Mouse (Mus musculus): ENCODE measurements around the gene C9orf72.

Gene C9orf72

DNA sequence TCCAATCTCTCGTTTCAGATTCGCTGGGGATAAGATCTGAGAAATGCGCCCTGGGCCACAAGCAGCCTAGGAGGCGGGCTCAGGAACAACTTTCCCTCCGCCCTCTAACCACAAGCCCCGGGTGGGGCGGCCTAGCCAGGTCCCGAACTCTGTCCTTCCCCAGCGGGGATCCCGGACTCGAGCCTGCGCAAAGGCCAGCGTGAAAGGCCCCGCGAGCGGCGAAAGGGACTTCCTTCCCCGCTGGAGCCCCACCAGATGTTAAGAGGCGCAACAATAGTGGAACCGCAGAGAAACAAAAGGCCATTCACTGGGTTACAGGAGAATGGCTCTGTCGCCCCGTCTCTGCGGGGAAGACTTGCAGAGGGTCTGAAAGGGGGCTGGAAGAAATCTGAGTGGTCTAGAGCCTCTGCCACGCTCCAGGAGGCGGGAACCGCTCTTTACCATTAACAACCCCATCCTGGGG is 69.8 kb downstream of the C9orf72 start:
- TF ChIP-seq GATA4 (IDR thresholded peaks at IDR 0.05; ENCODE audit: insufficient replicate concordance, low read length): no peak

DNA sequence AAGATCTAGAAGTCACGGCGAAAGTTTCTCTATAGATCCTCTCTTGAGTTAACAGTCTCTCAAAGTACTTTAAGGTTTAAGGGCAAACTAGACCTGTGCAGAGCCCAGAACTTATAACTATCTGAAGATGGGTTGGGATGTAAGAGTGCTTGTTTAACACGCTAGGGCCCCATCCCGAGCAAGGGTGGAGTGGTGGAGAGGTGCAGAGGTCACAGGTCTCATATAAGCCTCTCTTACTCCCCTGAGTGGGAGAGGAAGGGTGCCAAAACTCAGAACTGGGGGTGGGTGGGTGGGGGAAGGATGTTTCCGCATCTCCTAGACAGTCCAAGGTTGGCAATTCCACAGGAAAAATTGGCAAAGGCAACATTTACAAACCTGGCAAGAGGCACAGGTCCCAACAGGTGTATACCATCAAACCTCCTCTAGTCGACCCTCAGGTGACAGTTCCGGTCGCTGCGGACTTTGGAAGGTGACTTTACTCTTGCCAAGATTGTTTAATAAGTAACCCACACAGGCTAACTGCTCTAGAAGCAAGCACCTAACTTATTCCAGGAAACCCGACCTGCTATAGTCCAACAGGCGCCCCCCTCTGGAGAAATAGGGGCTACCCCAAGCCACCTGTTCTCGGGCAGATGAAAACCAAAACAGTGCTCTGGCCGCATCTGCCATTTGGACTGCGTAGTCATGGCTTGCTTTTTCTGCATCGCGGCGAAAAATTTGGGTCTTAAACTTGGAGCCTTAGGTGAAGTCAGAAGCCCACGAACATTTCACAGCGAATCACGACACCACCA is 70.6 kb downstream of the C9orf72 start:
- no peak for TF ChIP-seq GATA4 (IDR thresholded peaks at IDR 0.05; ENCODE audit: insufficient replicate concordance, low read length)

DNA sequence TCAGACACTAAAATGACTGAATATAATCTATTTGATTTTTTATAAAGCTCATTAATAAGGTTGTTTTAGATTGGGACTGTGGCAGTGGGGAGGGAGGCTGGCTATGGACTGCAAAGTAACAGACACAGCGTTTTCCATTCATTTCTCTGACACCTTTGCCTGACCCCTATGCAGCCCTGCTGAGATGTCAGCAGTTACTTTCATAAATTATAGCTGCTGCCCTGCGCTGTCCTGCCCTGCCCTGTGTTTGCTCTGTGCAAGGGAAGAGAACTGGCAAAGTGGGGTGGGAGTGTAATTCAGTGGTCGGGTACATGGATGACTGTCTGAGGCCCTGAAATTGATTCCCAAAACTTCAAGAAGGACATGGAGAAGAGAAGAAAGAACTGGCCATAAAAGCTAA is 71.9 kb downstream of the C9orf72 start:
- no peak for TF ChIP-seq GATA4 (IDR thresholded peaks at IDR 0.05; ENCODE audit: insufficient replicate concordance, low read length)

DNA sequence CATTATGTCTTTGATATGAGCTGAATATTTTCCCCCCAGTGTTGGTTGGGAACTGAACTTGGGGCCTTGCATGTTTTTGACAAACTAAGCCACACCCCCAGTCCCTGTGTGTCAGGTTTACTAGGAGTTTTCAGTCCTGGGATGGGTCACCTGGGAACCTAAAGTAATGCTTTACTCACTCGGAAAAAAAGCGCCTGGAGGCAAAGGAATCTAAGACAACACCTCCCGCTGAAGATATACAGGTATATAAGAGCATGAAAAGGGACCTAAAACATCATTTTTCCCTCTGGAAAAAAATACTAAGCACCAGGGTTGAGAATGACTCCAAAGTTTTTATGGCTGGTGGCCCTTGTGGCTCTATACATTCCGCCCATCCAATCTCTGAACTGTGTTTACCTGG is 74.2 kb downstream of the C9orf72 start, which contains the start of gene Ifnk:
Gene Ifnk (plus strand): TSS at position 301 of the 400 bp plus-strand sequence.
- TF ChIP-seq GATA4 (IDR thresholded peaks at IDR 0.05; ENCODE audit: insufficient replicate concordance, low read length): no peak

DNA sequence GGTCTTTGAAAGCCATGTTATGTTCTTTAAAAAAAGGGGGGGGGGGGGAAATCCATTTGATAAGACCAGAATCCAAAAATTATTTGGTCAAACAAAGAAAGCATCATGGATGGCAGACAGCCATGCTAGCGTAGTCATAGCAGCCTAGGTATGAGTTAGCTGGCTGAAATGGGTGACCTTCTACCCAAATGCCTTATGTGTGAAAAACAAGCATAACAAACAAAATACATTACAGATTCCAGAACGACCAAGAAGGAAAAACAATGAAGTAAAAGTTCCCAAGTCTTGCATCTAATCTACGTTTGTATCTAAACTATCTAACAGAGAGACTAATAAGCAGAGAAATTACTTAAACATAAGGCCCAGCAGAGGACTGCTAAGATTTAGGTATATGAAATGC is 75.3 kb downstream of the C9orf72 start:
- no peak for TF ChIP-seq GATA4 (IDR thresholded peaks at IDR 0.05; ENCODE audit: insufficient replicate concordance, low read length)

DNA sequence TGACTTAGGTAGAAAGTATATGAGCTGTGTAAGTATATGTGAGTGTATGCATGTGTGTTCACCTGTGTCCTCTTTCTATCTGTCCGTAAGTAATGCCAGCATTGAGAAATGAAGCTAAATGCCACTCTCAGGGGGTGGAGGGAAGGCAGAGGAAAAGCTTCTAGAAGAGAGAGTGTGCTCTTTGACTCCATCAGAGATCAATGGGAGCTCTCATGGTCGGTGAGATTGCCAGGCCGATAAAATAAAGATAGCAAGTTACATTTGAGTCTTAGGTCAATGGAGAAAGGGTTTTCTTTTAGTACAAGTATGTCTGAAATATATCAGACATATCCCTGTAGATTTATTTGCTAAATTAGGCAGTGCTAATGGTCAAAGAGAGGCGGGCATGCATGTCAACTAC is 77.6 kb downstream of the C9orf72 start:
- 0 out of 2 replicates have a peak, but pooled peaks have one; percentile 10 for TF ChIP-seq GATA4 (IDR thresholded peaks at IDR 0.05; ENCODE audit: insufficient replicate concordance, low read length)

DNA sequence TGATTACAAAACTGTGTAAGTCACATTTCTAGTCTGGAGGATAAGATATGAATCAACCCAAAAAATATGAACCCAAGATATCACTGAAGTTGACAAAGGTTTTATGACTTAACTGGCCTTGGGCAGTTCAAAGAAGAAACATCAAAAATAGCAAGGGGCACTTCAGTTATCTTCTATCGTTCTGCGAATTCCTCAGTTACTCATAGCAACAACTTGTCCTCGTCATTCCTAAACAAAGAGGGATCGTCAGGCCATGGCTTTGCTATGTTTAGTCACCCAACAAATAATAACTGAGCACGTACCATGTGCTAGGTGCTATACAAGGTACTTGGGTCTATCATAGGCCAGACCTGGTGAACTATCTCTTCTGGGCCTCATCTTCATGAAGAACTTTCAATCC is 79.4 kb downstream of the C9orf72 start:
- TF ChIP-seq GATA4 (IDR thresholded peaks at IDR 0.05; ENCODE audit: insufficient replicate concordance, low read length): no peak

DNA sequence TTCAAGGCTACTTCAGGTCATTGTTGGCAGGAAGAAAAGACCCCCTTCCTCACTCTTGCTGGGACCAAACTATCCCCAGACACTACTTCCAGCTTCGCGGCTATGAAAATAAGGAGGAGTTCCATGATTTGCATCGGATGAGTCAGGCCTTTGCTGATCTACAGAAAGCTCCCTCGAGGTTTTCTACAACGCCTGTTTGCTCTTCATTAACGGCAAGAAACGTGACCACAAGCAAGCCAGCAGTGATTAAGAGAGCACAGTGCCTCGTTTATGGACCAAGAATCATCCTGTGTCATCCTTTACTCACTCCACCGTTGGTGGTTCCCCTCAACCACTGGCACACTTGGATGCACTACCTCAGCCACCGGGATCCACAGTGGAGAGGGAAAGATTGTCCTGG is 80.2 kb downstream of the C9orf72 start:
- no peak for TF ChIP-seq GATA4 (IDR thresholded peaks at IDR 0.05; ENCODE audit: insufficient replicate concordance, low read length)

DNA sequence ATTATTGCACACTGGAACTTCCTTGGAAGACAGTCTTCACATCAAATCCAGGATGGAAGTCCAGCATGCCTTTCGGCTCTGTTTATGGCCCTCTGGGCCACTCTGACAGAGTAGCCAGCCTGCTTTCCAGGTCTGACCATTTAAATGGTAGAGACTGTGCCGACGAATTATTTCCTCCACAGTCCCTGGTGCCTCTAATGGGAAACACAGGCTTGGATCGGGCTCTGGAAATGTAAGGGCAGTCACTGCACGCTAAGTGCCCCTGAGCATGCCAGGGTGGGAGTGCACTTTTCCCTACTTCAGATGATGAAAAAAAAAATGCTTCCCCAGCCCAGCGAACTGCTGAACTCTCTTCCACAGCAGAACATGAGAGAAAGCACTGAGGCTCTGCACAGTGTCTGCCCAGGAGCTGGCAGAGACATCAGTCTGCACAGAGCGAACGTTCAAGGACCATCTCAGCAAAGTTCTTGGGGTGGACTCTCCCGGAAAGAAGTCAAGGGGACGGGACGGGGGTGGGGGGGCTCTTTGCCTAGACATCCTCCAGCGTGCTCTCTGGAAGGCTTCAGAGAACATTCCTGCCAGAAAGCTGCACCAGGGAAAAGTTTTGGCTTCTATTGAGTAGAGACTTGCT is 82.4 kb downstream of the C9orf72 start:
- TF ChIP-seq GATA4 (IDR thresholded peaks at IDR 0.05; ENCODE audit: insufficient replicate concordance, low read length): no peak

Data from liver, adult (tissue).